Mouse (Mus musculus) lung, postnatal 0 days (tissue): ENCODE data around the gene Snap25. TPM values are rescaled to one million over a fixed set of nuclear protein-coding genes. Genes with fewer than 3 reads are reported as not detected.

Experiments used
- ATAC-seq: fragments of 200-750 bp; cut with Nextera tagmentation; 2 replicates; pipeline ENCODE4 v1.8.0; 2017; ENCODE audit warnings: moderate library complexity
- DNase-seq: peaks from one replicate; pipeline ENCODE4 v3.0.0-alpha.2; 2016; ENCODE audit warnings: low spot score
- H3K27ac ChIP-seq: fragments of 300-500 bp; sonication (generic); 2 replicates; pipeline ENCODE4 v1.5.1; 2014; ENCODE audit warnings: antibody characterized with exemption, mild to moderate bottlenecking, low read length, mixed read lengths
- H3K27me3 ChIP-seq: fragments of 300-500 bp; sonication (generic); replicated peaks from 2 replicates; pipeline ENCODE4 v1.6.1; 2014; ENCODE audit warnings: low read length, mixed read lengths; ENCODE audit not compliant: insufficient read depth
- H3K36me3 ChIP-seq: fragments of 300-500 bp; sonication (generic); 2 replicates; pipeline ENCODE4 v1.6.1; 2014; ENCODE audit warnings: low read length, mixed read lengths; ENCODE audit not compliant: insufficient read depth
- H3K4me1 ChIP-seq: fragments of 300-500 bp; sonication (generic); 2 replicates; pipeline ENCODE4 v1.6.1; 2014; ENCODE audit warnings: antibody characterized with exemption, low read depth, low read length, mixed read lengths; ENCODE audit not compliant: insufficient read depth
- H3K4me2 ChIP-seq: fragments of 300-500 bp; sonication (generic); replicated peaks from 2 replicates; pipeline ENCODE4 v1.6.1; 2014; ENCODE audit warnings: low read depth, mild to moderate bottlenecking, low read length, moderate library complexity, mixed read lengths
- H3K4me3 ChIP-seq: fragments of 300-500 bp; sonication (generic); 2 replicates; pipeline ENCODE4 v1.5.1; 2014; ENCODE audit warnings: low read depth, low read length
- H3K9ac ChIP-seq: fragments of 300-500 bp; sonication (generic); replicated peaks from 2 replicates; pipeline ENCODE4 v1.6.1; 2014; ENCODE audit warnings: low read depth, mild to moderate bottlenecking
- H3K9me3 ChIP-seq: fragments of 300-500 bp; sonication (generic); 2 replicates; pipeline ENCODE4 v1.6.1; 2016; ENCODE audit warnings: low read length, mixed read lengths
- CTCF ChIP-seq: IDR thresholded peaks from 2 replicates; pipeline ENCODE4 v1.5.1; 2016; ENCODE audit warnings: antibody characterized with exemption, mild to moderate bottlenecking
- EP300 ChIP-seq: IDR thresholded peaks from 2 replicates; pipeline ENCODE4 v1.6.1; 2016; ENCODE audit warnings: antibody characterized with exemption, mild to moderate bottlenecking, control low read depth
- WGBS: fragments of 180-500 bp; shearing (Covaris S2); extraction: QIAGEN DNeasy Blood & Tissue Kit; methylation state at CpG from one replicate; pipeline ENCODE4 v1.1.7; 2014; 5-methylcytosine and 5-hydroxymethylcytosine counted together
- polyA plus RNA-seq: library from polyadenylated mRNA; unstranded; fragments of >200 nt; fragmentation: Nextera tagmentation; extraction: Ambion mirVana; gene quantifications from 2 replicates; pipeline ENCODE4 v1.2.1, GENCODE M21; 2015

Gene Snap25
- polyA plus RNA-seq, 1 experiment from 2014 or later = 0.24 TPM

- H3K9me3 ChIP-seq = no peaks in the 10 kb centered on the region
- ATAC-seq (no peak), DNase-seq (no peak)
- TF ChIP-seq EP300 = no peak
- no peak for TF ChIP-seq CTCF
- no peaks in the 10 kb centered on the region for H3K27me3 ChIP-seq
- no peaks in the 10 kb centered on the region for H3K4me1 ChIP-seq
- WGBS = 77% methylated on average over 2 of the region's 2 CpGs
- no peaks in the 10 kb centered on the region for H3K36me3 ChIP-seq
- no peak overlapping the region for H3K4me2 ChIP-seq
- no peak overlapping the region for H3K9ac ChIP-seq
- H3K4me3 ChIP-seq = no peak overlapping the region
- no peak overlapping the region for H3K27ac ChIP-seq
These were observed 37.1 kb upstream of the Snap25 start for GRCm38 (mm10) chr2:136676196-136676595.

- TF ChIP-seq CTCF (no peak), EP300 (no peak)
- Histone ChIP-seq H3K4me1 (no peaks in the 10 kb centered on the region), H3K27ac (no peak overlapping the region), H3K4me2 (no peak overlapping the region), H3K9me3 (no peaks in the 10 kb centered on the region), H3K27me3 (no peaks in the 10 kb centered on the region), H3K36me3 (no peaks in the 10 kb centered on the region), H3K9ac (no peak overlapping the region), H3K4me3 (no peak overlapping the region)
- ATAC-seq (no peak), DNase-seq (no peak)
- WGBS = 28% methylated on average over 8 of the region's 8 CpGs
These were observed 36.3 kb upstream of the Snap25 start for GRCm38 (mm10) chr2:136676918-136677445.

- DNase-seq = peak; percentile 86
These were observed 34.7 kb upstream of the Snap25 start for GRCm38 (mm10) chr2:136678321-136679161.

GRCm38 (mm10) chr2:136679280-136680221 is 33.7 kb upstream of the Snap25 start:
- Histone ChIP-seq H3K4me2 (peak overlapping the region; percentile 92), H3K4me3 (peak overlapping the region; percentile 52), H3K9ac (peak overlapping the region; percentile 64), H3K9me3 (no peaks in the 10 kb centered on the region), H3K36me3 (no peaks in the 10 kb centered on the region), H3K4me1 (no peaks in the 10 kb centered on the region), H3K27me3 (no peaks in the 10 kb centered on the region), H3K27ac (peak overlapping the region; percentile 76)
- 2% methylated on average over 24 of the region's 24 CpGs for WGBS
- DNase-seq (peak; percentile 96), ATAC-seq (peak; percentile 92)
- TF ChIP-seq CTCF (no peak), EP300 (no peak)

More at GRCm38 (mm10) chr2:136678321-136679161, 34.7 kb upstream of the Snap25 start:
- Histone ChIP-seq H3K9me3 (no peaks in the 10 kb centered on the region), H3K27ac (peak overlapping the region; percentile 76), H3K4me3 (peak overlapping the region; percentile 52), H3K27me3 (no peaks in the 10 kb centered on the region), H3K9ac (peak overlapping the region; percentile 64), H3K4me1 (no peaks in the 10 kb centered on the region), H3K36me3 (no peaks in the 10 kb centered on the region), H3K4me2 (peak overlapping the region; percentile 92)
- ATAC-seq = peak; percentile 90
- TF ChIP-seq EP300 (no peak), CTCF (no peak)
- WGBS = 4% methylated on average over 43 of the region's 44 CpGs

GRCm38 (mm10) chr2:136682146-136682860 is 30.9 kb upstream of the Snap25 start:
- Histone ChIP-seq H3K9ac (no peak overlapping the region), H3K36me3 (no peaks in the 10 kb centered on the region), H3K27me3 (no peaks in the 10 kb centered on the region), H3K4me2 (no peak overlapping the region), H3K4me1 (no peaks in the 10 kb centered on the region), H3K9me3 (no peaks in the 10 kb centered on the region), H3K27ac (no peak overlapping the region), H3K4me3 (no peak overlapping the region)
- DNase-seq (peak; percentile 17), ATAC-seq (no peak)
- WGBS = 47% methylated on average over 11 of the region's 11 CpGs
- TF ChIP-seq CTCF = no peak
- TF ChIP-seq EP300 = no peak
